Mouse (Mus musculus) stomach, embryonic 14.5 days (tissue): ENCODE results near the gene Epc2. TPM values are rescaled to one million over a fixed set of nuclear protein-coding genes. Genes with fewer than 3 reads are reported as not detected.

Experiments
- ATAC-seq: fragments of 200-750 bp; cut with Nextera tagmentation; 2 replicates; pipeline ENCODE4 v1.8.0; 2017; ENCODE audit warnings: low read depth, moderate TSS enrichment; ENCODE audit not compliant: insufficient number of reproducible peaks, insufficient read depth, low FRiP score
- H3K27ac ChIP-seq: fragments of 300-500 bp; sonication (generic); 2 replicates; pipeline ENCODE4 v1.5.1; 2014; ENCODE audit warnings: mild to moderate bottlenecking, low read length, moderate library complexity, mixed read lengths
- H3K27me3 ChIP-seq: fragments of 300-500 bp; sonication (generic); 2 replicates; pipeline ENCODE4 v1.6.1; 2014; ENCODE audit warnings: low read length, control low read depth, mixed read lengths; ENCODE audit not compliant: control insufficient read depth, insufficient read depth
- H3K36me3 ChIP-seq: fragments of 300-500 bp; sonication (generic); 2 replicates; pipeline ENCODE4 v1.6.1; 2014; ENCODE audit warnings: mild to moderate bottlenecking, control low read depth, low read length, moderate library complexity, mixed read lengths; ENCODE audit not compliant: control insufficient read depth, insufficient read depth
- H3K4me1 ChIP-seq: fragments of 300-500 bp; sonication (generic); 2 replicates; pipeline ENCODE4 v1.6.1; 2014; ENCODE audit warnings: low read length, control low read depth, mixed read lengths; ENCODE audit not compliant: control insufficient read depth, insufficient read depth
- H3K4me2 ChIP-seq: fragments of 300-500 bp; sonication (generic); replicated peaks from 2 replicates; pipeline ENCODE4 v1.6.1; 2014; ENCODE audit warnings: low read depth, low read length, control low read depth
- H3K4me3 ChIP-seq: fragments of 300-500 bp; sonication (generic); 2 replicates; pipeline ENCODE4 v1.5.1; 2014; ENCODE audit warnings: low read depth, low read length, control low read depth
- H3K9ac ChIP-seq: fragments of 300-500 bp; sonication (generic); replicated peaks from 2 replicates; pipeline ENCODE4 v1.6.1; 2014; ENCODE audit warnings: low read depth, mild to moderate bottlenecking, control low read depth, low read length, moderate library complexity, mixed read lengths
- H3K9me3 ChIP-seq: fragments of 300-500 bp; sonication (generic); 2 replicates; pipeline ENCODE4 v1.6.1; 2016; ENCODE audit warnings: low read depth, low read length, control low read depth; ENCODE audit not compliant: control insufficient read depth
- WGBS: fragments of 180-500 bp; shearing (Covaris S2); extraction: QIAGEN DNeasy Blood & Tissue Kit; methylation state at CpG from one replicate; pipeline ENCODE4 v1.1.7; 2014; 5-methylcytosine and 5-hydroxymethylcytosine counted together
- polyA plus RNA-seq: library from polyadenylated mRNA; unstranded; fragments of >200 nt; fragmentation: Nextera tagmentation; extraction: Ambion mirVana; gene quantifications from 2 replicates; pipeline ENCODE4 v1.2.1, GENCODE M21; 2014

The Epc2 gene
- polyA plus RNA-seq, 1 experiment from 2014 or later = 13.8 TPM

DNA sequence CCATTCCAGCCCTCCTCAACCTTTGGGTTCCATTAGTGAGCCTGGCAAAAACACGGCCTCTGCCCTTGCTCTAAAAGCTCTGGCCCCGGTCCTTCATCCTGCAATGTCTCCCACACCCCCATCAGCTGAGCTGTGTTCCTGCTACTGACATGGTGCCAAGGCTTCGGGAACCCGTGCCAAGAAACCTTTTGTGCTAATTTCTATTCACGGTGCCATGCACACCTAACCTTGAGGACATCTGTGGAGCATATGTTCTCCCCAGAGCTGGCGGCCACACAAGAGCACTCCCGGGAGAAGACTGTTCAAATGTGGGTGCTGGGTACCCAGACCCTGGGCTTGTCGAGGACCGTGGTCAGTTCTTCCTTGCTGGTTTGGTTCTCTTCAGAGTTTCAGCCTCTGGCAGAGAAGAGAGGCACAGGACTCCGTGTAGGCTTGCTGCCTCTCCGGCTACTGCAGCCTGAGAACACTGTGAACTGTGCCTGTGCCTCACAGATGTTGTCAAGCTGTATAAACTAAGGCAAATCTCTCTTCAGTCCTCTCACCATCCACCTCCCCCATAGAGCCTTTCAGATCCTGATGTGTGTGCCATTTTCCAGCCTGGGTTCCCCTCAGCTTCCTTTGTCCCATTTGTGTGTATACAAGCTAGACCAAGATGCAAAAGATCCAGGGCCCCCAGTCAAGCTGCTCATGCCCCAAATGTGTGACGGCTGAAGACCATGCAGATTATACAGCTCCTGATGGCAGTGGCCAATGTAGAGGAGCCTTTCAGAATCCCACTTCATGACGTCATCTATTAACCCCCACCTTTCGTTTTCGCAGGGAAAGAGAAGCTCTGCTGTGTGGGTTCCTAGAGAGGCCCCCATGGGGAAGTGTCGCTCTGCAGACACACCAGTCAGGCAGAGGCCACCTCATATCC, 118.8 kb downstream of the Epc2 start:
- Histone ChIP-seq H3K4me3 (no peak overlapping the region), H3K36me3 (no peaks in the 10 kb centered on the region), H3K4me1 (peaks cover 3% of the 10 kb centered on the region; the same call in 1 of the 2 replicates), H3K9me3 (no peaks in the 10 kb centered on the region), H3K27me3 (no peaks in the 10 kb centered on the region), H3K4me2 (no peak overlapping the region), H3K9ac (no peak overlapping the region), H3K27ac (no peak overlapping the region)
- 64% methylated on average over 16 of the region's 16 CpGs for WGBS
- 0 out of 2 replicates have a peak, but pooled peaks have one; percentile 18 for ATAC-seq

DNA sequence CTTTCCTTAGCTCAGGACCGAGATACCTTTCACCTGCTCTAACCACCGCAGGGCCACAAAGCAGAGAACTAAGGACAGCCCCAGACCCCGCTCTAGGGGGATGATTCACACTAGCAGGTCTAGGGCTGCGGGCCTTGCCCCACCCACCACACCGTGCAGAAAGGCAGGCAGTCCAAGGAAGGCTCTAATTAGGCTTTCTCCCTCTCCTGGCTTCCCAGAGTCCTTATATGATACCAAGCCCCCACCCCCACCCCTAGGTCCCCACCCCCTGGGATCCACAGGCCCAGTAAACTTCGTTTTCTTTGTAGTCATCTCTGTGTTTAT, 119.5 kb downstream of the Epc2 start:
- Histone ChIP-seq H3K4me1 (peaks cover 3% of the 10 kb centered on the region; the same call in 1 of the 2 replicates), H3K4me2 (no peak overlapping the region), H3K9ac (no peak overlapping the region), H3K27me3 (no peaks in the 10 kb centered on the region), H3K36me3 (no peaks in the 10 kb centered on the region), H3K9me3 (no peaks in the 10 kb centered on the region), H3K27ac (no peak overlapping the region), H3K4me3 (no peak overlapping the region)
- ATAC-seq = 0 out of 2 replicates have a peak, but pooled peaks have one; percentile 23
- WGBS = 51% methylated on average over 6 of the region's 6 CpGs

DNA sequence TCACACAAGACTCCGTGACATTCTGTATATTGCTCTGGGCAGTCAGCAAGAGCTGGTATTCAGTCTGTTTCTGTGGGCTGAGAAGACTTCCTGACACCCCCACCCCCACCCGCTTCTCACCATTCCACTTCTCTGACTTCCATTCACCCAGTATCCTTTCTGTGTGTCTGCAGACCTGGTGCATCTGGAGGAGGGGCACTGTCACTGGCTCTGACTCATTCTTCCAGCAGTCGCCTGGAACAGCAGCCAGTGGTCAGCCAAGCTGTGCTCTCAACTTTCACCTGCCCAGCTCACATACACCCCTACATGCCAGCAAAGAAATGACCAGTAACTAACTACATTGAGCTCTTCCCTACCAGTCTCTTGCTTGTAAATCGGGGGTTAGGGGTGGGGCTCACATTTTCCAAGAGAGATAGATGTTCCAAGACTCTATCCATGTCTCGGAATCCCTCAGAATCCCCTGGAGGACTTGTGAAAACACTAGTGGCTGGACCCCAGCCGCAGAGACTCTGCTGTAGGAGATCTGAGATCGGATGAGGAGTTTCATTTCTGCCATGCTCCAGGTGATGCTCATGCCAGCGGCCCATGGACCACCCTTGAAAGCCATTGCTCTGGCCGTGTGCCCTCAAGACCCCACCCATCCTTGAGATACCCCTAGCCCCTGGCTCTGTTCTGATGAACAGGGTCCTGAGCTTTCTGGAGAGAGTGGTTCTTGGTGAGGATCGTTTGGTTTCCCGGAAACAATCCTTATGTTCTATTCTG, 120.1 kb downstream of the Epc2 start:
- Histone ChIP-seq H3K4me3 (no peak overlapping the region), H3K9me3 (no peaks in the 10 kb centered on the region), H3K36me3 (no peaks in the 10 kb centered on the region), H3K27me3 (no peaks in the 10 kb centered on the region), H3K4me1 (peaks cover 3% of the 10 kb centered on the region; the same call in 1 of the 2 replicates), H3K9ac (no peak overlapping the region), H3K27ac (no peak overlapping the region), H3K4me2 (no peak overlapping the region)
- WGBS = 80% methylated on average over 11 of the region's 11 CpGs
- ATAC-seq = no peak

DNA sequence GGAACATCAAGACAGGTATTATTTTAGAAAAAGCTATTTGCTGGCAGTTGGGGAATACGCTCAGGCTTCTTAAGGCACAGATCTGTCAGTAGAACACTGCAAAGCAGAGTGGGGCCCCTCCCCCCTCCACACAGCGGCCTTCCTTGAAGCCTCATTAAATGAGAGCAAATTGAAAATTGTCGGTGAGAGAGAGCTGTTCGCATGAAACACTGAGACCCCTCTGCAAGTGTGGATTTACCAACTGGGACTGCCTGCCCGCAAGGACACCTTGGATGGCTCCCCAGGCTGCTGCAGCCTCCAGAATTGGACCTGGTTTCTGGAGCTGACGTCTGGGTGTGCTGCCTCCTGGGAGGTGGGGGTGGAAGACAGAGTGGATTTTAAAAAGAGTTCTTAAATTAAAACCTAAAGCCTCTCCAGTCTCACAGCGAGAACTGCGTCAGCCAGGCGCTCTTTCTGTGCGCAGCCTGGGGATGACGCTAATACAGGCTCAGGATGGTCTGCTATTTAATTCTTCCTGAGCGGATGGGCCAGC, 120.9 kb downstream of the Epc2 start:
- Histone ChIP-seq H3K4me1 (peaks cover 3% of the 10 kb centered on the region; the same call in 1 of the 2 replicates), H3K4me2 (no peak overlapping the region), H3K27me3 (no peaks in the 10 kb centered on the region), H3K4me3 (no peak overlapping the region), H3K9me3 (no peaks in the 10 kb centered on the region), H3K36me3 (no peaks in the 10 kb centered on the region), H3K9ac (no peak overlapping the region), H3K27ac (no peak overlapping the region)
- ATAC-seq = no peak; the same call in 1 of the 2 replicates
- WGBS = 52% methylated on average over 12 of the region's 12 CpGs

DNA sequence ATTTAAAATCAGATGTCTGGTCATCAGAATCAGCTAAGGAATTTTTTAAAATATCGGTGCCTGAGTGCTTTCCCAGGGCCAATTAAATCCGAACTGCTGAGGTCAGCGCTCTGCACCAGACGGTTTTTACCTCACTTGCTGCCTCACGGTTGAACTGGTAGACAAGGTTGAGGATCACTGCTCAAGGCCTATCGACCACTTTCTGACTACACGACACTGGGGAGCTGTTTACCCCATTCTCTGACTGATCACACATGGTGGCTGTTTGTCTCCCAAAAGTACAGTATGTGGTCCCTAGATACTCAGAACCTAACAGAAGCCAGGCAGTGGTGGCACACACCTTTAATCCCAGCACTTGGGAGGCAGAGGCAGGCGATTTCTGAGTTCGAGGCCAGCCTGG, 121.4 kb downstream of the Epc2 start:
- Histone ChIP-seq H3K27ac (no peak overlapping the region), H3K27me3 (no peaks in the 10 kb centered on the region), H3K4me1 (peaks cover 3% of the 10 kb centered on the region; the same call in 1 of the 2 replicates), H3K9ac (no peak overlapping the region), H3K4me2 (no peak overlapping the region), H3K9me3 (no peaks in the 10 kb centered on the region), H3K4me3 (no peak overlapping the region), H3K36me3 (no peaks in the 10 kb centered on the region)
- WGBS = 72% methylated on average over 9 of the region's 9 CpGs
- ATAC-seq = no peak

DNA sequence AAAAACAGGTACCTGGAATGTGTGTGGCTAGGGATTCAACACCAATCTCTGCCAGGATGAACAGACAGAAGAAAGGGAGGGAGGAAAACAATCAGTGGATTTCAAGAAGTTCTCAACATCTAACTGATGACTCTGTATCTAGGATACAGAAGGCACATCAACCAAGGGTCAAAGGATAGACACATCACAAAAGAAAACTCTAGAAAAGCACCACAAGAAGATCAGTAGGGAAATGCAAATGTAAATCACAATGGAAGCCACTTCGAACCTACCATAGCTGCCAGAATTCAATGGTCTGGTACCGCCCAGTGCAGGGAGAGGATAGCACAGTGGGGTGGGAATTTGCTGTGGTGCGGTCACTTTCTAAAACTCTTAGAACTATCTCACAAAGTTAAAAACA, 122.0 kb downstream of the Epc2 start:
- Histone ChIP-seq H3K4me2 (no peak overlapping the region), H3K9me3 (no peaks in the 10 kb centered on the region), H3K27ac (no peak overlapping the region), H3K4me3 (no peak overlapping the region), H3K36me3 (no peaks in the 10 kb centered on the region), H3K27me3 (no peaks in the 10 kb centered on the region), H3K4me1 (peaks cover 3% of the 10 kb centered on the region; the same call in 1 of the 2 replicates), H3K9ac (no peak overlapping the region)
- no peak for ATAC-seq
- WGBS = 94% methylated on average over 3 of the region's 3 CpGs

DNA sequence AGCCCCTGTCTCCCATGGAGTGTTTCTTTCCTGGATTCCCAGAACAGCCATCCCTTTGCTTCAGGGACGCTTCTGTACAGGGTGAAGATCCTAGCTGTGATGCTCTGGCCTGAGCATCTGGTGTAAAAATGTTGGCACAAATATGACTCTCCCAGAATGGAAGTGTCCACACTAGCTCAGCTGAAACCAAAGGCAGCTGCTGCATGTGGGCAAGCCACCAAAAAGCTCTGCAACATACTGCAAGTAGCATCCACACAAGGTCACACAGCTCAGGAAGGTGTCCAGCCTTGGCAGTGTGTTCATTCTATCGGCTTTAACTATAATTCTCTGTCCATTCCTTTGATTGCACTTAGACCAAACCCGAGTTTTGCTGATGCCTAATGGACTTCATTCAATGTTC, 129.3 kb downstream of the Epc2 start:
- no peaks in the 10 kb centered on the region for H3K36me3 ChIP-seq
- no peaks in the 10 kb centered on the region for H3K9me3 ChIP-seq
- no peak overlapping the region for H3K27ac ChIP-seq
- 75% methylated on average over 3 of the region's 3 CpGs for WGBS
- no peak overlapping the region for H3K4me2 ChIP-seq
- H3K4me3 ChIP-seq = no peak overlapping the region
- no peaks in the 10 kb centered on the region for H3K27me3 ChIP-seq
- no peak overlapping the region for H3K9ac ChIP-seq
- ATAC-seq = no peak
- no peaks in the 10 kb centered on the region for H3K4me1 ChIP-seq

DNA sequence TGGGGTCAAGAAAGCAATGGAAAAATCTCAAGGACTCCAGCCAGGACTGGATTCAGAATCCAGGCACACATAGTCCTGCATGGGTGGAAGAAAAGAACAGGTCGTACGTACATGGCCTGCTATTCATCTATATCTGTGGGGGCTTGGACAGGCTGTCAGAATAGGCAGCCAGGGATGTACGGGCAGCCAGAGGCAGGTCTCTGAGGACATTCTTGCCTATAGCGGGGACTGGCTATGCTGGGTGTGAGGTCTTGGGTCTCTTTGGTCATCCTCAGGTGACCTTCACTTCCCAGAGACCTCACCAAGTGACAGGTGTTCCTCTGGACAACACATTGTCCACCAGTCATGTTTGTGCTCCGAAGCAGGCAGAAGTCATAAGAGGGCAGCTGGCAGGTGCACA, 131.3 kb downstream of the Epc2 start:
- H3K27ac ChIP-seq = no peak overlapping the region
- no peaks in the 10 kb centered on the region for H3K36me3 ChIP-seq
- no peak overlapping the region for H3K9ac ChIP-seq
- no peak overlapping the region for H3K4me2 ChIP-seq
- 77% methylated on average over 5 of the region's 5 CpGs for WGBS
- H3K27me3 ChIP-seq = no peaks in the 10 kb centered on the region
- H3K4me3 ChIP-seq = no peak overlapping the region
- H3K9me3 ChIP-seq = no peaks in the 10 kb centered on the region
- ATAC-seq = no peak
- H3K4me1 ChIP-seq = no peaks in the 10 kb centered on the region
